Mouse (Mus musculus) olfactory bulb, adult 2 months (tissue): ENCODE results near the gene Golt1a. TPM values are rescaled to one million over a fixed set of nuclear protein-coding genes. Genes with fewer than 3 reads are reported as not detected.
"Not testable (repeated sequence)": the region's sequence is repeated elsewhere in the genome, so short reads cannot be mapped to it uniquely, and the experiment has no call there.

Experiments
- H3K27ac ChIP-seq: fragments of 200-500 bp; 2 replicates; pipeline ENCODE4 v1.5.1; 2012; ENCODE audit warnings: low read depth, low read length; ENCODE audit not compliant: insufficient read depth
- H3K4me1 ChIP-seq: fragments of 200-500 bp; 2 replicates; pipeline ENCODE4 v1.6.1; 2012; ENCODE audit warnings: low read length; ENCODE audit not compliant: control insufficient read depth, insufficient read depth
- H3K4me3 ChIP-seq: fragments of 200-500 bp; 2 replicates; pipeline ENCODE4 v1.5.1; 2012; ENCODE audit warnings: mild to moderate bottlenecking, low read depth, low read length, moderate library complexity; ENCODE audit not compliant: insufficient read depth
- CTCF ChIP-seq: fragments of 200-500 bp; IDR thresholded peaks from 2 replicates; pipeline ENCODE4 v1.5.1; 2012; ENCODE audit warnings: low read depth, mild to moderate bottlenecking, low read length, moderate library complexity; ENCODE audit not compliant: insufficient read depth
- POLR2A ChIP-seq: fragments of 200-500 bp; IDR thresholded peaks from 2 replicates; pipeline ENCODE4 v1.6.1; 2012; ENCODE audit warnings: mild to moderate bottlenecking, low read depth, low read length, moderate library complexity; ENCODE audit not compliant: insufficient read depth
- WGBS: fragments of 180-500 bp; shearing (Covaris S2); methylation state at CpG from one replicate; pipeline ENCODE4 v1.1.7; 2018; 5-methylcytosine and 5-hydroxymethylcytosine counted together
- polyA plus RNA-seq: library from polyadenylated mRNA; stranded (reverse); fragments of >200 nt; gene quantifications from 2 replicates; pipeline ENCODE4 v1.2.4, GENCODE M21; 2012; ENCODE audit warnings: low replicate concordance; ENCODE audit not compliant: missing spikeins, insufficient read depth, insufficient read length

The Golt1a gene
- polyA plus RNA-seq, 1 experiment: not detected

DNA sequence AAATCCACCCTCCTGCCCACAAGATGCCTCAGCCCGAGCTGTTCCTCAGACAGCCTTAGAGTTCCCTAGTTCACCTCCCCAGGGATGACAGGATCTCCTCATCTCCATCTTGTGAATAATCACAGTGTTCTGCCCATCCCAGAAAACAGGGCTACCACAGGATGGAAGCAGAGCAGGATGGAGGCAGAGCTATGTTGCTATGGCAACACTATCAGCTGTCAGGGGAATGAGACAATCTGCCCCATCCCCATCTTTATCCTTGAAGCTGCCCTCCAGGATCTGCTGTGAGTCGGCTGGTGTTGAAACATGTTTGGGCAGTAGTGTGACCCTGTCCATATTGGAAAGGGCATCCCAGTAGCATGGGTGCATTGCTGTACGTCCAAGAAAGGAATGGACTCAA is 21.5 kb downstream of the Golt1a start:
- WGBS: 65% methylated on average over 3 of the region's 3 CpGs
- H3K27ac ChIP-seq: no peak overlapping the region
- peaks cover 7% of the 10 kb centered on the region for H3K4me1 ChIP-seq
- TF ChIP-seq CTCF (no peak), POLR2A (no peak)
- no peak overlapping the region for H3K4me3 ChIP-seq

GRCm38 (mm10) chr1:133332656-133333430 is 23.2 kb downstream of the Golt1a start:
- TF ChIP-seq CTCF (no peak), POLR2A (no peak)
- H3K4me1 ChIP-seq: peaks cover 7% of the 10 kb centered on the region
- H3K27ac ChIP-seq: no peak overlapping the region
- 93% methylated on average over 11 of the region's 11 CpGs for WGBS
- no peak overlapping the region for H3K4me3 ChIP-seq

DNA sequence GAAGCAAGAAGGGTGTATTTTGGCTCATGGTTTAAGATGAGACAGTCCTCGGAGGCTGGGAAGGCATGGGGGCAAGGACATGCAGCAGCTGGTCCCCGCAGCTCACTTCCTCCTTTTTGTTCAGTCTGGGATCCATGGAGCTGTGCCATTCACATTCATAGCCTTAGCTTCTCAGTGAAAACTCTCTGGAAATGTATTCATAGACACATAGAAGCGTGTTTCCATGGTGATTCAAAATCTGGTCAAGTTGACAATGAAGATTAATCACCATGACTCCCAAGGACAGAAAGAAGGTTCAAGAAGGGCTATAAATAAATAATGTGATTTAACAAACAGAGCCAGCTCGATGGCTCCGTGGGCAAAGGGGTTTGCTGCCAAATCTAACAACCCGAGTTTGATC is 24.3 kb downstream of the Golt1a start:
- 53% methylated on average over 6 of the region's 6 CpGs for WGBS

DNA sequence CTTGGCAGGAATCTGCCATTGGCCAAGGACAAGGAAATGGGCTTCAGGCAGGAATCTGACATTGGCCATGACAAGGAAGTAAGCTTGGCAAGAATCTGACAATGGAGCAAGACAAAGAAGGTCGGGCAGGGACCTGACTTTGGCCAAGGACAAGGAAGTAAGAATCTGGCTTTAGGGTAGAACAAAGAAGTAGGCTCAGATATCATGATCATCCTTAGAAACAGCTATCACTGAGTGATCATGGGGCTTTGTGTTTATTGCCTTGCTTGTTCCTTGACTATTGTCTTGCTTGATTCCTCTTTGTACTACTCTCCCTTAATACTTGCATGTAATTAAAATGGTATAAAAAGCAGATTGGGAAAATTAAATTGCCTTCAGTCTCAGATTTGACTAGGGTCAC is 30.8 kb downstream of the Golt1a start:
- not testable (repeated sequence) for H3K27ac ChIP-seq, H3K4me3 ChIP-seq, H3K4me1 ChIP-seq
- 83% methylated on average over 1 of the region's 1 CpGs for WGBS

More for the DNA sequence above, 24.3 kb downstream of the Golt1a start:
- H3K4me1 ChIP-seq: peaks cover 7% of the 10 kb centered on the region
- no peak for TF ChIP-seq CTCF
- no peak for TF ChIP-seq POLR2A
- no peak overlapping the region for H3K4me3 ChIP-seq
- no peak overlapping the region for H3K27ac ChIP-seq

DNA sequence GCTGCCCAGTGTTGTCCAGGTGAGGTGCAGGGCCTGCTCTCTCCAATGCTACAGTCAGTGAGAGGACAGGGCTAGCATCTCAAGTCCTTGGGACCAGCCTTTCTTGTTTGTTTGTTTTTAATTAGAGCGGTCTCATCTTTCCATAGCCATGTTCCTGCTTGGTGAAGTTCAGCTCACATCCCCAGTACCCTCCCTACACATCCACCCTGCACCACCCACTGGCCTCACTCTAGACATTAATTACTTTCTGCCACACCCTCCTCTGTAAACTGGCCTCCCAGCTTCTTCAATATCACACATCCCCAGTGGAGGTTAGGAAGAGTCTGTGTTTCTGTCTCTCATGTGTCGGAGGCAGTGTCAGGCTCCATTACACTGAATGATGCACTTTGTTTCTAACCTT is 34.8 kb downstream of the Golt1a start:
- 94% methylated on average over 2 of the region's 2 CpGs for WGBS
- Histone ChIP-seq H3K4me3 (no peak overlapping the region), H3K27ac (no peak overlapping the region), H3K4me1 (no peaks in the 10 kb centered on the region)
- TF ChIP-seq CTCF: no peak
- no peak for TF ChIP-seq POLR2A

DNA sequence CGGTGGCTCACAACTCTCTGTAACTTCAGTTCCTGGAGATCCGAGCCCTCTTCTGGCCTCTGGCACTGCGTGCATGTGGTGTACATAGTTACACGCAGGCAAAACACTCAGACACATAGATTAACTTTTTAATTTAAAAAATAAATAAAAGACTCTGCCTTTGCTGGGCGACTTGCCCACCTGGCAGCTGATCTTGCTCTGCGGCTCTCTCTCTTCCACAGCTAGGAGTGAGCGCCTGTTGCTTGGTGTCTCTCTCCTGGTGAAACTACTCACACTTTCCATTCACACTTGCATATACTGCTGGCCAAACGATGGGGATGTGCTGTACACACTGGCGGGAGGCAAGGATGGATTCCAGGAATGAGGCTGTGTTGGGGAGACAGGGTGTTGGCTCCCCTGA is 36.9 kb downstream of the Golt1a start:
- Histone ChIP-seq H3K4me3 (no peak overlapping the region), H3K4me1 (no peaks in the 10 kb centered on the region), H3K27ac (no peak overlapping the region)
- TF ChIP-seq POLR2A: no peak
- no peak for TF ChIP-seq CTCF
- WGBS: 85% methylated on average over 9 of the region's 9 CpGs

GRCm38 (mm10) chr1:133347226-133347625 is 37.6 kb downstream of the Golt1a start:
- 91% methylated on average over 3 of the region's 3 CpGs for WGBS
- Histone ChIP-seq H3K27ac (no peak overlapping the region), H3K4me1 (no peaks in the 10 kb centered on the region), H3K4me3 (no peak overlapping the region)
- TF ChIP-seq POLR2A (no peak), CTCF (no peak)

DNA sequence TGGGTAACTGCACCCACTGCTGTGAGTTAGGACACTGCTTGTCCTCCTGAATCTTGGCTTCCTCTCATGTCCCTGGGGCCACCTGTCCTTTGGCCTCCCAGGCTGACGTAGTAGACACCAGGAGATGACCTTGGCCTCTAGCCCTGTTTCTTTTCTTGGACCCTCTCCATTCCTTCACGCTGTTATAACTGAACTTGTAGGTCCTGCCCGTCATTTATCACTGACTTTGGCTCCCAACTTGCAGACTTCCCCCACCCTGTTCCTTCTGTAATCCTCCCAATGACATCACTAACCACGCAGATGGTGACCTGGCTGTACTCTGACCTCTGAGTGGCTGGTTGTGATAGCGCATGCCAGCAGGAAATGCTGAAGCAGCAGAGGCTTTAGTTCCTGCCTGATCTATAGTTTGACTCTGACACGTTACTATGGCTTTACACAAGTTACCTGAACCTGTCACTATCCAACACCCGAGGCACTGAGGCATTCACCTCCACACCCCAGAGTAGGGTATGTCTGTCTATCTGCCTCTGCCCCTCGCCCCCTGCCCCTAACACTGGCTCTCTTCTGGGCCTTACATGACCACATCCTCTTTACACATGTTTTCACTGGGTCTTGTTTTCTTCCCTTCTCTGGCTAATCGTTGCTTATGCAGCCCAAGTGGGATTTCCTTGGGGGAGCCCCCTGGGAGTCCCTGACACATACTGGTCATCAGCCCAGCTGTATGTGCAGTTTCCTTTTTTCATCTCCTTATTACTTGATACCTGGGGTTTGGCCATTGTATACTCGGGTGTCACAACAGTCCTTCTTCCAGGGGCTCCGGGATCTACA is 38.3 kb downstream of the Golt1a start:
- TF ChIP-seq POLR2A (no peak), CTCF (no peak)
- WGBS: 81% methylated on average over 11 of the region's 11 CpGs
- no peaks in the 10 kb centered on the region for H3K4me1 ChIP-seq
- H3K4me3 ChIP-seq: no peak overlapping the region
- H3K27ac ChIP-seq: no peak overlapping the region

GRCm38 (mm10) chr1:133350210-133350609 is 40.6 kb downstream of the Golt1a start, which contains the start of gene Ren1:
Gene Ren1 (plus strand): TSS chr1:133350510.
- no peak within 1 kb of the TSS for H3K4me3 ChIP-seq
- H3K4me1 ChIP-seq: no peaks in the 10 kb centered on the region
- TF ChIP-seq CTCF: no peak
- no peak for TF ChIP-seq POLR2A
- no peak within 1 kb of the TSS for H3K27ac ChIP-seq
- 100% methylated on average over 1 of the region's 1 CpGs for WGBS
